Mouse (Mus musculus): ENCODE results near the gene Cuta. TPM values are rescaled to one million over a fixed set of nuclear protein-coding genes. Genes with fewer than 3 reads are reported as not detected.
A peak's percentile ranks its signal among the peaks of the same experiment; 100 is the strongest.
"Not testable (repeated sequence)": the region's sequence is repeated elsewhere in the genome, so short reads cannot be mapped to it uniquely, and the experiment has no call there.

The Cuta gene
- polyA plus RNA-seq, 1 experiment from 2014 or later: 173 TPM

GRCm38 (mm10) chr17:26933885-26934827, 5.2 kb downstream of the Cuta start:
- Histone ChIP-seq H3K4me2 (ENCODE audit: low read depth, low read length) (peak overlapping the region; percentile 94), H3K27ac (ENCODE audit: low read length) (no peak overlapping the region), H3K36me3 (ENCODE audit: control insufficient read depth, insufficient read depth, low read length) (peaks cover 4% of the 10 kb centered on the region; the same call in 1 of the 2 replicates), H3K9me3 (replicated peaks; ENCODE audit: control insufficient read depth, low read length) (no peaks in the 10 kb centered on the region), H3K27me3 (ENCODE audit: control insufficient read depth, insufficient read depth, low read length) (no peaks in the 10 kb centered on the region), H3K4me1 (ENCODE audit: control insufficient read depth, insufficient read depth, low read length) (peaks cover 20% of the 10 kb centered on the region), H3K9ac (ENCODE audit: low read length) (peak overlapping the region; percentile 94), H3K4me3 (replicated peaks; ENCODE audit: low read length) (peak overlapping the region; percentile 82)
- no peak for ATAC-seq (ENCODE audit: insufficient read depth, low FRiP score)
- 77% methylated on average over 16 of the region's 16 CpGs for WGBS

DNA sequence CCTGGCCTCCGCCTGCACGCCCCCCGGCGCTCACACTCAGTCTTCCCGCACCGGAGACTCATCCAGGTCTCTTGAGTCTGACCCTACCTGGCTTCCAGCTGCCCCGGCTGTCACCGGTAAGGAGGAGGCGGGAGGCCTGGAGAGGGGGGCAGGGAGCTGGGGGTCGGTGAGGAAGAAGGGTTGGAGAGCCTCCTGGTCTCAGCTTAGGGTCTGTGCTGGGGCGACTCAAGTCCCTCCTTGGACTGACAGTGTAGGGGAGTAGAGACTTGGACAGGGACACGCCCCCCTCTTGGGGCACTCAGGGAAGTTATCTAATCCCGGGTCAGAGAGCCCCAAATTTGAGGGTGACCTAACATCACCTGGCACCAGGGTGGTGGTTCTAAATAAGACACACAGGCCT, 6.0 kb downstream of the Cuta start:
- Histone ChIP-seq H3K27me3 (ENCODE audit: control insufficient read depth, insufficient read depth, low read length) (no peaks in the 10 kb centered on the region), H3K9ac (ENCODE audit: low read length) (peak overlapping the region; percentile 94), H3K4me2 (ENCODE audit: low read depth, low read length) (peak overlapping the region; percentile 94), H3K36me3 (ENCODE audit: control insufficient read depth, insufficient read depth, low read length) (peaks cover 4% of the 10 kb centered on the region; the same call in 1 of the 2 replicates), H3K9me3 (replicated peaks; ENCODE audit: control insufficient read depth, low read length) (no peaks in the 10 kb centered on the region), H3K4me3 (replicated peaks; ENCODE audit: low read length) (peak overlapping the region; percentile 82), H3K27ac (ENCODE audit: low read length) (peak overlapping the region; percentile 86), H3K4me1 (ENCODE audit: control insufficient read depth, insufficient read depth, low read length) (peaks cover 19% of the 10 kb centered on the region)
- WGBS: 5% methylated on average over 13 of the region's 13 CpGs
- ATAC-seq (ENCODE audit: insufficient read depth, low FRiP score): peak; percentile 8; the same call in 1 of the 2 replicates

DNA sequence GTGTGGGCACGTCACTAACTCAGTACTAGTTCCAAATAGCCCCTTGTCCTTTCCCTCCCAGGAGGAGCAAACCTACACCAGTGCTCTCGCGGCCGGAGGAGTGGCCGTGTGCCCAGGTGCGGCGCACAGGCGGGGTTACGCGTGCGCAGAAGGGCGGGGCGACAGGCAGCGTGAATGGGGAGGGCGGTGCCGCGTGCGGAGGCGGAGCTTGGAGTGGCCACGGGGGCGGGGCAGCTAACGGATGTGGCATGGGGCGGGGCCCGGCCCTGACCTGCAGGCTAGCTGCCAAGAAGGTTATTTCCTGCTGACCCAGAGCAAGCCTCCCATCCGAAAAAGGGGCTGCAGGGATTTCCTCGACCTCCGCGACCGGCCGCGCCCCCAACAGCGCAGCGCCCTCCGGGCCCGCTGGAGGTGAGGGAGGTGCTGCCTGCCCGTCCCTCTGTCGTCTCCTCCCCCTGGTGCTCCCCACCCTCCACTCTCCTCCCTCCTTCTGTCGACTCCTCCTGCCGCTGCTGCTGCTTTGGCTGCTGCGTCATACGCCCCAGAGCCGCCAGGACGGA, 6.5 kb downstream of the Cuta start, which contains the start of gene Phf1:
TSS of gene Phf1 (plus strand) at position 214 of the 560 bp plus-strand sequence.
- peak within 1 kb of the TSS; percentile 94 for H3K4me2 ChIP-seq (ENCODE audit: low read depth, low read length)
- H3K4me1 ChIP-seq (ENCODE audit: control insufficient read depth, insufficient read depth, low read length): peaks cover 14% of the 10 kb centered on the region
- no peaks in the 10 kb centered on the region for H3K9me3 ChIP-seq (replicated peaks; ENCODE audit: control insufficient read depth, low read length)
- peak within 1 kb of the TSS; percentile 82 for H3K4me3 ChIP-seq (replicated peaks; ENCODE audit: low read length)
- peak within 1 kb of the TSS; percentile 86 for H3K27ac ChIP-seq (ENCODE audit: low read length)
- H3K9ac ChIP-seq (ENCODE audit: low read length): peak within 1 kb of the TSS; percentile 94
- peaks cover 4% of the 10 kb centered on the region; the same call in 1 of the 2 replicates for H3K36me3 ChIP-seq (ENCODE audit: control insufficient read depth, insufficient read depth, low read length)
- H3K27me3 ChIP-seq (ENCODE audit: control insufficient read depth, insufficient read depth, low read length): no peaks in the 10 kb centered on the region
- peak; percentile 93 for ATAC-seq (ENCODE audit: insufficient read depth, low FRiP score)
- WGBS: under 1% methylated on average over 42 of the region's 43 CpGs

DNA sequence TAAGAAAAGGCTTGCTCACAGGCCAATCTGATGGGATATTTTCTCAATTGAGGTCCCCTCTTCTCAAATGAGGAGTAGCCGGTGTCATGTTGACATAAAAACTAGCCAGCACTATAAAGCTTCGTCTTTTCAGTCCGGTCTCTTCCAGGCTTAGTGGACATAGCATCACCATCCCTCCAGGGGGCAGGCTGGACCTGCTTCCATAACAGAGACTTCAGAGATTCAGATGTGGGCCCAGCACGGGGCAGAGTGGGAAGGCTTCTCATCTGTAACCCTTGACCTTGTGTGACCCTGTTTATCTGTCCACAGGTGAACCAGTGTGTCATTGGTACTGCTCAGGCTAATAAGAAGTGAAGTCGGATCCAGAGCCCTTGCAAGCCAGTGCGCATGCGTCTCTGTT, 7.6 kb downstream of the Cuta start:
- H3K4me1 ChIP-seq (ENCODE audit: control insufficient read depth, insufficient read depth, low read length); H3K4me2 ChIP-seq (ENCODE audit: low read depth, low read length); H3K9ac ChIP-seq (ENCODE audit: low read length); H3K36me3 ChIP-seq (ENCODE audit: control insufficient read depth, insufficient read depth, low read length); H3K9me3 ChIP-seq (replicated peaks; ENCODE audit: control insufficient read depth, low read length); ATAC-seq (ENCODE audit: insufficient read depth, low FRiP score); H3K27ac ChIP-seq (ENCODE audit: low read length); H3K4me3 ChIP-seq (replicated peaks; ENCODE audit: low read length); H3K27me3 ChIP-seq (ENCODE audit: control insufficient read depth, insufficient read depth, low read length): not testable (repeated sequence)
- 59% methylated on average over 7 of the region's 7 CpGs for WGBS

DNA sequence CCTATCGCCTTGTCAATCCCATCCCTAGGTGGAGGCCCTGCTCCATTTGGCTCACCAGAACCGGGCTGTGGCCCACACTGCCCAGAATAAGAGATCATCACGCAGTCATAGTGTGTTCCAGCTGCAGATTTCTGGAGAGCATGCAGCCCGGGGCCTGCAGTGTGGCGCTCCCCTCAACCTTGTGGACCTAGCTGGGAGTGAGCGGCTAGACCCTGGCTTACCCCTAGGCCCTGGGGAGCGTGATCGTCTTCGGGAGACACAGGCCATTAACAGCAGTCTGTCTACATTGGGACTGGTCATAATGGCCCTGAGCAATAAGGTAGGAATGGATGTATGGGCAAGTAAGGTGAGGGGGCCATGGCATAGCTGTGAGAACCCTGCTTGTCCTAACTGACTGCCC, 14.0 kb downstream of the Cuta start:
- H3K36me3 ChIP-seq (ENCODE audit: control insufficient read depth, insufficient read depth, low read length); H3K4me3 ChIP-seq (replicated peaks; ENCODE audit: low read length); H3K27me3 ChIP-seq (ENCODE audit: control insufficient read depth, insufficient read depth, low read length); H3K27ac ChIP-seq (ENCODE audit: low read length); H3K4me1 ChIP-seq (ENCODE audit: control insufficient read depth, insufficient read depth, low read length); H3K4me2 ChIP-seq (ENCODE audit: low read depth, low read length); H3K9me3 ChIP-seq (replicated peaks; ENCODE audit: control insufficient read depth, low read length); ATAC-seq (ENCODE audit: insufficient read depth, low FRiP score); H3K9ac ChIP-seq (ENCODE audit: low read length): not testable (repeated sequence)
- WGBS: 92% methylated on average over 9 of the region's 9 CpGs

DNA sequence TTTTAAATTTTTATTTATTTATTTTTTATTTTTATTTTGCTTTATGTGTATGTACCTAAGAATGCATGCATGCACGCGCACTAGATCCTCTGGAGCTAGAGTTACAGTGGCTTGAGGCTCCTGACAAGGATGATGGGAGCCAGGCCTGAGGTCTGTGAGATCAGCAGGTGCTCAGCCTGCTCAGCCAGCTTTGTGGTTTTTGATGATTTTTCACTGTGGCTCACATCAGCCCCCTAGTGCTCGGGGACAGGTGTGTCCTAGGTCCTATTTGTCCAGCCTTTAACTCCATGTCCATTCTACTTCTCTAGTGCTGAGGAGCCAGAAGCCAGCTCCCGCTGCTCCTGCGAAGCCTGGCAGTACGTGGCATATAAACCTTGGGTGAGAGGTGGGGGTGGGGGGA, 17.0 kb downstream of the Cuta start:
- H3K27me3 ChIP-seq (ENCODE audit: control insufficient read depth, insufficient read depth, low read length); H3K27ac ChIP-seq (ENCODE audit: low read length); H3K4me1 ChIP-seq (ENCODE audit: control insufficient read depth, insufficient read depth, low read length); H3K4me2 ChIP-seq (ENCODE audit: low read depth, low read length); ATAC-seq (ENCODE audit: insufficient read depth, low FRiP score); H3K9ac ChIP-seq (ENCODE audit: low read length); H3K4me3 ChIP-seq (replicated peaks; ENCODE audit: low read length); H3K36me3 ChIP-seq (ENCODE audit: control insufficient read depth, insufficient read depth, low read length); H3K9me3 ChIP-seq (replicated peaks; ENCODE audit: control insufficient read depth, low read length): not testable (repeated sequence)
- WGBS: 89% methylated on average over 5 of the region's 6 CpGs

GRCm38 (mm10) chr17:26919516-26919915, 19.9 kb downstream of the Cuta start:
- H3K9ac ChIP-seq (ENCODE audit: low read length); H3K4me1 ChIP-seq (ENCODE audit: control insufficient read depth, insufficient read depth, low read length); H3K27me3 ChIP-seq (ENCODE audit: control insufficient read depth, insufficient read depth, low read length); H3K4me3 ChIP-seq (replicated peaks; ENCODE audit: low read length); H3K36me3 ChIP-seq (ENCODE audit: control insufficient read depth, insufficient read depth, low read length); H3K4me2 ChIP-seq (ENCODE audit: low read depth, low read length); ATAC-seq (ENCODE audit: insufficient read depth, low FRiP score); H3K27ac ChIP-seq (ENCODE audit: low read length); H3K9me3 ChIP-seq (replicated peaks; ENCODE audit: control insufficient read depth, low read length): not testable (repeated sequence)
- WGBS: 51% methylated on average over 2 of the region's 2 CpGs

DNA sequence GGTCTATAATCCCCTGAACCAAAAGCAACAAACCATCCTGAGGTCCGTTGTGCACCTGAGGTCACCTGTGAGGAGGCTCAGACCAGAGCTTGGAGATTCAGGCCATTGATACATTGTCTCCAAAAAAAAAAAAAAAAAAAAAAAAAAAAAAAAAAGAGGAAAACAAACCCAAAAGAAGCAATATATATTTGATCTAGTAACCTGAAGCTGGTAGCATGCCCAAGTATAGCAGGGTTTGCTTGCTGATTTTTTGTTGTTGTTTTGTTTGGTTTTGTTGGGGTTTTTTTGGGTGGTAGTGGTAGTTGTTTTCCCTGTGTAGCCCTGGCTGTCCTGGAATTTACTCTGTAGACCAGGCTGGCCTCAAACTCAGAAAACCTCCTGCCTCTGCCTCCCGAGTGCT, 21.0 kb downstream of the Cuta start:
- Histone ChIP-seq H3K4me1 (ENCODE audit: control insufficient read depth, insufficient read depth, low read length) (peaks cover 7% of the 10 kb centered on the region; the same call in 1 of the 2 replicates), H3K4me2 (ENCODE audit: low read depth, low read length) (peak overlapping the region; percentile 55), H3K9ac (ENCODE audit: low read length) (no peak overlapping the region), H3K36me3 (ENCODE audit: control insufficient read depth, insufficient read depth, low read length) (no peaks in the 10 kb centered on the region), H3K9me3 (replicated peaks; ENCODE audit: control insufficient read depth, low read length) (no peaks in the 10 kb centered on the region), H3K27ac (ENCODE audit: low read length) (no peak overlapping the region), H3K27me3 (ENCODE audit: control insufficient read depth, insufficient read depth, low read length) (no peaks in the 10 kb centered on the region), H3K4me3 (replicated peaks; ENCODE audit: low read length) (peak overlapping the region; percentile 74)
- no peak for ATAC-seq (ENCODE audit: insufficient read depth, low FRiP score)
- WGBS: 75% methylated on average over 2 of the region's 2 CpGs

- not testable (repeated sequence) for H3K4me1 ChIP-seq (ENCODE audit: control insufficient read depth, insufficient read depth, low read length); H3K27me3 ChIP-seq (ENCODE audit: control insufficient read depth, insufficient read depth, low read length); H3K27ac ChIP-seq (ENCODE audit: low read length); H3K36me3 ChIP-seq (ENCODE audit: control insufficient read depth, insufficient read depth, low read length); H3K9me3 ChIP-seq (replicated peaks; ENCODE audit: control insufficient read depth, low read length); ATAC-seq (ENCODE audit: insufficient read depth, low FRiP score)
- Histone ChIP-seq H3K4me3 (replicated peaks; ENCODE audit: low read length) (peak overlapping the region; percentile 74), H3K4me2 (ENCODE audit: low read depth, low read length) (peak overlapping the region; percentile 55), H3K9ac (ENCODE audit: low read length) (peak overlapping the region; percentile 77)
- WGBS: under 1% methylated on average over 12 of the region's 12 CpGs
These were observed 21.8 kb downstream of the Cuta start for GRCm38 (mm10) chr17:26917560-26917959.

All from stomach, embryonic 16.5 days (tissue).